Mouse (Mus musculus) MEL (cell line): ENCODE measurements around the gene Il11ra1. TPM values are rescaled to one million over a fixed set of nuclear protein-coding genes. Genes with fewer than 3 reads are reported as not detected.

Source experiments
- DNase-seq: peaks from one replicate; pipeline ENCODE4 v3.0.0; 2011; ENCODE audit warnings: low read depth, low spot score
- H3K27ac ChIP-seq: 2 replicates; pipeline ENCODE4 v1.5.1; 2012; ENCODE audit warnings: low read depth, mild to moderate bottlenecking, control low read depth, low read length, moderate library complexity; ENCODE audit not compliant: control insufficient read depth
- H3K27me3 ChIP-seq, 2 experiments: fragments of 150-350 bp in 1 of 2; sonication (generic) in 1 of 2; 2 replicates each; pipeline ENCODE4 v1.6.1; 2012; ENCODE audit warnings: low read length in 2 of 2, mild to moderate bottlenecking in 2 of 2, improper control_type of control experiment in 1 of 2, moderate library complexity in 1 of 2; ENCODE audit not compliant: insufficient read depth in 2 of 2, control insufficient read depth in 1 of 2
- H3K36me3 ChIP-seq, 2 experiments: 2 replicates each; pipeline ENCODE4 v1.6.1; 2012 to 2014; ENCODE audit warnings: low read length in 2 of 2, improper control_type of control experiment in 1 of 2, inconsistent platforms in 1 of 2, mild to moderate bottlenecking in 1 of 2; ENCODE audit not compliant: insufficient read depth in 2 of 2, control insufficient read depth in 1 of 2
- H3K4me1 ChIP-seq, 2 experiments: fragments of 150-350 bp in 1 of 2; sonication (generic) in 1 of 2; 2 replicates each; pipeline ENCODE4 v1.6.1; 2012; ENCODE audit warnings: low read length in 2 of 2, improper control_type of control experiment in 1 of 2, mild to moderate bottlenecking in 1 of 2; ENCODE audit not compliant: insufficient read depth in 2 of 2, control insufficient read depth in 1 of 2
- H3K4me3 ChIP-seq, 2 experiments: fragments of 150-350 bp in 1 of 2; sonication (generic) in 1 of 2; 2 replicates each; pipeline ENCODE4 v1.5.1; 2012; ENCODE audit warnings: low read depth in 2 of 2, low read length in 2 of 2, mild to moderate bottlenecking in 2 of 2, moderate library complexity in 2 of 2, control low read depth in 1 of 2, improper control_type of control experiment in 1 of 2; ENCODE audit not compliant: control insufficient read depth in 1 of 2, insufficient read depth in 1 of 2
- H3K79me2 ChIP-seq: 2 replicates; pipeline ENCODE4 v1.6.1; 2012; ENCODE audit warnings: mild to moderate bottlenecking, low read length, moderate library complexity; ENCODE audit not compliant: control insufficient read depth, poor library complexity, insufficient read depth
- H3K9ac ChIP-seq: 2 replicates; pipeline ENCODE4 v1.6.1; 2012; ENCODE audit warnings: low read depth, mild to moderate bottlenecking, control low read depth, low read length, moderate library complexity; ENCODE audit not compliant: control insufficient read depth, poor library complexity, severe bottlenecking
- H3K9me3 ChIP-seq: fragments of 150-350 bp; sonication (generic); replicated peaks from 2 replicates; pipeline ENCODE4 v1.6.1; 2012; ENCODE audit warnings: mild to moderate bottlenecking, low read length, improper control_type of control experiment, moderate library complexity; ENCODE audit not compliant: insufficient read depth
- BHLHE40 ChIP-seq: IDR thresholded peaks from 2 replicates; pipeline ENCODE4 v1.6.1; 2012; ENCODE audit warnings: low read depth, mild to moderate bottlenecking, inconsistent platforms, low read length, improper control_type of control experiment, borderline replicate concordance
- CHD1 ChIP-seq: IDR thresholded peaks from 2 replicates; pipeline ENCODE4 v1.6.1; 2012; ENCODE audit warnings: low read depth, mild to moderate bottlenecking, inconsistent platforms, low read length, improper control_type of control experiment
- CTCF ChIP-seq, 3 experiments: IDR thresholded peaks in 2 of 3; conservative IDR thresholded peaks in 1 of 3; 2 replicates each; pipeline ENCODE4 v1.5.1; 2011 to 2012; ENCODE audit warnings: low read length in 3 of 3, low read depth in 2 of 3, mild to moderate bottlenecking in 2 of 3, improper control_type of control experiment in 1 of 3, inconsistent platforms in 1 of 3, mixed read lengths in 1 of 3, moderate library complexity in 1 of 3; ENCODE audit not compliant: control insufficient read depth in 1 of 3, insufficient read depth in 1 of 3, poor library complexity in 1 of 3, severe bottlenecking in 1 of 3
- ELF1 ChIP-seq: IDR thresholded peaks from 2 replicates; pipeline ENCODE4 v1.6.1; 2014; ENCODE audit warnings: low read depth, mild to moderate bottlenecking, inconsistent platforms, low read length, improper control_type of control experiment, moderate library complexity
- JUND ChIP-seq: IDR thresholded peaks from 2 replicates; pipeline ENCODE4 v1.6.1; 2011; ENCODE audit warnings: low read depth, mild to moderate bottlenecking, improper control_type of control experiment, low read length
- MAFK ChIP-seq: IDR thresholded peaks from 2 replicates; pipeline ENCODE4 v1.6.1; 2011; ENCODE audit warnings: low read depth, mild to moderate bottlenecking, low read length, improper control_type of control experiment, borderline replicate concordance
- MXI1 ChIP-seq: IDR thresholded peaks from 2 replicates; pipeline ENCODE4 v1.6.1; 2011; ENCODE audit warnings: mild to moderate bottlenecking, low read depth, low read length, improper control_type of control experiment
- MYB ChIP-seq: IDR thresholded peaks from 2 replicates; pipeline ENCODE4 v1.6.1; 2011; ENCODE audit warnings: mild to moderate bottlenecking, low read depth, low read length, improper control_type of control experiment
- NELFE ChIP-seq: IDR thresholded peaks from 2 replicates; pipeline ENCODE4 v1.6.1; 2011; ENCODE audit warnings: low read depth, low read length, improper control_type of control experiment
- NRF1 ChIP-seq: IDR thresholded peaks from 2 replicates; pipeline ENCODE4 v1.6.1; 2014; ENCODE audit warnings: low read depth, mild to moderate bottlenecking, inconsistent platforms, low read length, improper control_type of control experiment, moderate library complexity; ENCODE audit not compliant: poor library complexity, insufficient read depth, severe bottlenecking
- POLR2AphosphoS2 ChIP-seq: IDR thresholded peaks from 2 replicates; pipeline ENCODE4 v1.6.1; 2011; ENCODE audit warnings: low read length, improper control_type of control experiment
- POLR2AphosphoS5 ChIP-seq: IDR thresholded peaks from 2 replicates; pipeline ENCODE4 v1.6.1; 2012; ENCODE audit warnings: low read depth, borderline replicate concordance, mild to moderate bottlenecking, inconsistent platforms, low read length, moderate library complexity, mixed read lengths
- RAD21 ChIP-seq: IDR thresholded peaks from 2 replicates; pipeline ENCODE4 v1.6.1; 2011; ENCODE audit warnings: mild to moderate bottlenecking, low read depth, low read length, improper control_type of control experiment
- RCOR1 ChIP-seq: IDR thresholded peaks from 2 replicates; pipeline ENCODE4 v1.6.1; 2012; ENCODE audit warnings: low read depth, mild to moderate bottlenecking, inconsistent platforms, low read length, improper control_type of control experiment
- SIN3A ChIP-seq: IDR thresholded peaks from 2 replicates; pipeline ENCODE4 v1.6.1; 2012; ENCODE audit warnings: low read length, improper control_type of control experiment, inconsistent platforms
- SMC3 ChIP-seq: IDR thresholded peaks from 2 replicates; pipeline ENCODE4 v1.6.1; 2011; ENCODE audit warnings: low read depth, low read length, improper control_type of control experiment
- TAL1 ChIP-seq: IDR thresholded peaks from 2 replicates; pipeline ENCODE4 v1.6.1; 2012; ENCODE audit warnings: mild to moderate bottlenecking, inconsistent platforms, low read length, moderate library complexity, mixed read lengths
- TBP ChIP-seq: IDR thresholded peaks from 2 replicates; pipeline ENCODE4 v1.8.0; 2011; ENCODE audit warnings: low read depth, low read length, improper control_type of control experiment
- TCF12 ChIP-seq: IDR thresholded peaks from 2 replicates; pipeline ENCODE4 v1.6.1; 2014; ENCODE audit warnings: low read depth, mild to moderate bottlenecking, inconsistent platforms, low read length, improper control_type of control experiment, moderate library complexity
- UBTF ChIP-seq: IDR thresholded peaks from 2 replicates; pipeline ENCODE4 v1.6.1; 2012; ENCODE audit warnings: low read depth, mild to moderate bottlenecking, inconsistent platforms, low read length, improper control_type of control experiment, moderate library complexity, borderline replicate concordance; ENCODE audit not compliant: insufficient read depth
- USF1 ChIP-seq: IDR thresholded peaks from 2 replicates; pipeline ENCODE4 v1.6.1; 2014; ENCODE audit warnings: low read depth, mild to moderate bottlenecking, inconsistent platforms, low read length, improper control_type of control experiment, moderate library complexity
- ZC3H11A ChIP-seq: IDR thresholded peaks from 2 replicates; pipeline ENCODE4 v1.6.1; 2012; ENCODE audit warnings: low read depth, mild to moderate bottlenecking, inconsistent platforms, low read length, improper control_type of control experiment
- ZKSCAN1 ChIP-seq: IDR thresholded peaks from 2 replicates; pipeline ENCODE4 v1.6.1; 2012; ENCODE audit warnings: low read depth, mild to moderate bottlenecking, inconsistent platforms, low read length, improper control_type of control experiment, moderate library complexity
- ZMIZ1 ChIP-seq: IDR thresholded peaks from 2 replicates; pipeline ENCODE4 v1.6.1; 2012; ENCODE audit warnings: low read depth, mild to moderate bottlenecking, inconsistent platforms, low read length, improper control_type of control experiment, moderate library complexity
- polyA plus RNA-seq, 2 experiments: library from polyadenylated mRNA; stranded (reverse) in 1 of 2; unstranded in 1 of 2; fragments of >175 nt in 1 of 2; fragments of >200 nt in 1 of 2; gene quantifications; 2 replicates each; pipeline versions ENCODE4 v1.2.1 to v1.2.4; 2012; ENCODE audit warnings: low replicate concordance in 2 of 2, low read depth in 1 of 2; ENCODE audit not compliant: insufficient read length in 2 of 2, insufficient read depth in 1 of 2, missing spikeins in 1 of 2
- total RNA-seq: library from RNA; depleted of rRNA; stranded (reverse); fragments of 300-350 nt; gene quantifications from 2 replicates; pipeline ENCODE4 v1.2.3, GENCODE M21; 2012

Gene Il11ra1
- total and polyA plus RNA-seq, 3 experiments, result 44.4 to 66.7 TPM; not detected in 1

GRCm38 (mm10) chr4:41707011-41707535 is 7.3 kb downstream of the Il11ra1 start (continued):
- TF ChIP-seq BHLHE40, result no peak
- no peak for TF ChIP-seq POLR2AphosphoS5
- 0 out of 2 replicates have a peak, but pooled peaks have one; percentile 13 for TF ChIP-seq MYB
- TF ChIP-seq TCF12, result no peak
- no peak for TF ChIP-seq CHD1
- TF ChIP-seq ELF1, result no peak
- TF ChIP-seq NRF1, result no peak
- TF ChIP-seq MAFK, result no peak
- TF ChIP-seq CTCF (IDR thresholded peaks at IDR 0.05 in 2 of 3, conservative IDR thresholded peaks at IDR 0.05 in 1 of 3; ENCODE audit: control insufficient read depth in 1 of 3, insufficient read depth in 1 of 3, low read depth in 2 of 3, low read length in 3 of 3, poor library complexity in 1 of 3, severe bottlenecking in 1 of 3), result peak; percentile 39 to 69 (median 67); a peak in 5 of 6 replicates
- no peak for TF ChIP-seq TBP
- no peak for TF ChIP-seq NELFE
- TF ChIP-seq MXI1, result no peak

DNA sequence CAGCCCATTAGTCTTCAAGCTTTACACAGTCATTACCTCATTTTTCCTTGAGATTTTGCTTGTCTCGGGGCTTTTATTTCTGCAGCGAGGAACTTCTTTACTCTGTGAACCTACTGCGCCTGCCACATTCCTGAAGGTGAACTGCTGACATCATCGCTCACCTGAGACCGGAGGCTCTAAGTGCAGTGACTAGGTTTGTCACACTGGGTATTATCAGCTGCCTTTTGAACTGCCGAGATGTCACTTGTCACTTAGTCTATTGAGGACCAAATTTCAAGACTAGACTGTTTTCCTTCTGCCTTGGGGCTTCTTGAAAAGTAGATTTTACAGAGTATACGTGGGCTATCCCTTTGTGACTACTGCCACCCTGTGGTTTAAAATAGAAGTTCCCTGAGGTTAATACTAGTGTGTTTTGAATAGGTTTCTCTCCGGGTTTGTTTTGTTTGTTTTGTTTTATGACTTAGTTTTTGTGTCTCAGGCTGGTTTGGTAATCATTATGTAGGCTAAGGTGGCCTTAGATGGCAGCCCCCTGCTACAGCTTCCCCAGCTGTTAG is 8.5 kb downstream of the Il11ra1 start:
- Histone ChIP-seq H3K27me3 (no peaks in the 10 kb centered on the region), H3K79me2 (peaks cover 16% of the 10 kb centered on the region), H3K9ac (no peak overlapping the region), H3K27ac (no peak overlapping the region), H3K36me3 (no peaks in the 10 kb centered on the region; a peak in 1 of 4 replicates), H3K4me3 (no peak overlapping the region), H3K4me1 (peaks cover 0 to 10% of the 10 kb centered on the region in 2 experiments; a peak in 2 of 4 replicates), H3K9me3 (no peaks in the 10 kb centered on the region)
- TF ChIP-seq RCOR1, result no peak
- TF ChIP-seq TBP, result no peak
- TF ChIP-seq SMC3, result peak; percentile 87
- no peak for TF ChIP-seq MXI1
- TF ChIP-seq NELFE, result no peak
- peak; percentile 67 for TF ChIP-seq ZC3H11A
- TF ChIP-seq USF1, result no peak
- peak; percentile 95 for TF ChIP-seq RAD21
- no peak for TF ChIP-seq MYB
- peak in 2 of 3 experiments; percentile 61 to 90; a peak in 4 of 6 replicates for TF ChIP-seq CTCF (IDR thresholded peaks at IDR 0.05 in 2 of 3, conservative IDR thresholded peaks at IDR 0.05 in 1 of 3; ENCODE audit: control insufficient read depth in 1 of 3, insufficient read depth in 1 of 3, low read depth in 2 of 3, low read length in 3 of 3, poor library complexity in 1 of 3, severe bottlenecking in 1 of 3)
- DNase-seq, result peak; percentile 79

- Histone ChIP-seq H3K9ac (no peak overlapping the region), H3K4me1 (peaks cover 0 to 10% of the 10 kb centered on the region in 2 experiments; a peak in 2 of 4 replicates), H3K27ac (no peak overlapping the region), H3K4me3 (no peak overlapping the region), H3K9me3 (no peaks in the 10 kb centered on the region), H3K27me3 (no peaks in the 10 kb centered on the region), H3K36me3 (no peaks in the 10 kb centered on the region; a peak in 1 of 4 replicates), H3K79me2 (peaks cover 19% of the 10 kb centered on the region)
- TF ChIP-seq POLR2AphosphoS5 (no peak), BHLHE40 (no peak), SMC3 (peak; percentile 38), ZKSCAN1 (no peak), RAD21 (peak; percentile 19), TCF12 (no peak), UBTF (no peak), JUND (no peak), ZMIZ1 (no peak), POLR2AphosphoS2 (no peak), TAL1 (no peak), CTCF (IDR thresholded peaks at IDR 0.05 in 2 of 3, conservative IDR thresholded peaks at IDR 0.05 in 1 of 3; ENCODE audit: control insufficient read depth in 1 of 3, insufficient read depth in 1 of 3, low read depth in 2 of 3, low read length in 3 of 3, poor library complexity in 1 of 3, severe bottlenecking in 1 of 3) (peak in 2 of 3 experiments; percentile 34 to 48; a peak in 3 of 6 replicates), SIN3A (no peak)
- peak; percentile 46 for DNase-seq
Observed at GRCm38 (mm10) chr4:41710229-41710628, 10.4 kb downstream of the Il11ra1 start.
